Mouse (Mus musculus) myocyte (in vitro differentiated cells): ENCODE measurements at regions not wholly inside any gene's neighbourhood (a gene's known extent, or its start where the extent isn't known, plus 50 kb on each side); places are given as distances from the start of the nearest gene placed in this dataset.

ENCODE experiments used
- H3K27me3 ChIP-seq: one replicate; pipeline ENCODE4 v1.6.1; 2011; ENCODE audit not compliant: control insufficient read depth, insufficient read depth, insufficient read length
- H3K36me3 ChIP-seq: one replicate; pipeline ENCODE4 v1.6.1; 2011; ENCODE audit not compliant: control insufficient read depth, insufficient read depth
- H3K4me2 ChIP-seq: one replicate; pipeline ENCODE4 v1.6.1; 2011; ENCODE audit warnings: low read depth, control low read depth
- H3K4me3 ChIP-seq: one replicate; pipeline ENCODE4 v1.5.1; 2011; ENCODE audit warnings: mild to moderate bottlenecking, control low read depth, moderate library complexity
- H3K79me2 ChIP-seq: one replicate; pipeline ENCODE4 v1.6.1; 2011; ENCODE audit not compliant: control insufficient read depth, insufficient read depth
- H3ac ChIP-seq: one replicate; pipeline ENCODE4 v1.6.1; 2011; ENCODE audit not compliant: control insufficient read depth, insufficient read length
- CEBPB ChIP-seq: IDR thresholded peaks from 2 replicates; pipeline ENCODE4 v1.6.1; 2011; ENCODE audit warnings: mild to moderate bottlenecking, moderate library complexity; ENCODE audit not compliant: poor library complexity, insufficient read depth, severe bottlenecking
- E2F4 ChIP-seq: IDR thresholded peaks from one replicate; pipeline ENCODE4 v1.6.1; 2011; ENCODE audit warnings: mild to moderate bottlenecking, control low read depth, moderate library complexity; ENCODE audit not compliant: insufficient read depth
- MAX ChIP-seq: IDR thresholded peaks from one replicate; pipeline ENCODE4 v1.6.1; 2011; ENCODE audit warnings: low read depth, mild to moderate bottlenecking, control low read depth
- MYOD1 ChIP-seq, 3 experiments: IDR thresholded peaks; one replicate each; pipeline ENCODE4 v1.6.1; 2011; ENCODE audit warnings: control low read depth in 2 of 3, low read depth in 2 of 3, mild to moderate bottlenecking in 2 of 3, moderate library complexity in 1 of 3; ENCODE audit not compliant: insufficient read length in 2 of 3, control insufficient read depth in 1 of 3
- MYOG ChIP-seq, 3 experiments: IDR thresholded peaks; one replicate each; pipeline ENCODE4 v1.6.1; 2011; ENCODE audit warnings: control low read depth in 2 of 3, low read depth in 2 of 3, mild to moderate bottlenecking in 2 of 3; ENCODE audit not compliant: insufficient read length in 2 of 3, control insufficient read depth in 1 of 3, insufficient read depth in 1 of 3
- POLR2A ChIP-seq: IDR thresholded peaks from one replicate; pipeline ENCODE4 v1.6.1; 2011; ENCODE audit warnings: low read depth, mild to moderate bottlenecking, control low read depth, moderate library complexity; ENCODE audit not compliant: insufficient read length
- POLR2AphosphoS2 ChIP-seq: IDR thresholded peaks from one replicate; pipeline ENCODE4 v1.6.1; 2011; ENCODE audit warnings: low read depth, control low read depth; ENCODE audit not compliant: insufficient read length
- REST ChIP-seq: IDR thresholded peaks from one replicate; pipeline ENCODE4 v1.6.1; 2011; ENCODE audit warnings: mild to moderate bottlenecking, control low read depth, moderate library complexity; ENCODE audit not compliant: insufficient read depth, insufficient read length
- SRF ChIP-seq: IDR thresholded peaks from one replicate; pipeline ENCODE4 v1.6.1; 2011; ENCODE audit warnings: low read depth; ENCODE audit not compliant: control insufficient read depth, insufficient read length
- TCF12 ChIP-seq: IDR thresholded peaks from one replicate; pipeline ENCODE4 v1.6.1; 2011; ENCODE audit warnings: mild to moderate bottlenecking, control low read depth; ENCODE audit not compliant: poor library complexity, insufficient read depth, severe bottlenecking
- TCF3 ChIP-seq: IDR thresholded peaks from one replicate; pipeline ENCODE4 v1.6.1; 2011; ENCODE audit warnings: low read depth, control low read depth; ENCODE audit not compliant: insufficient read length
- USF1 ChIP-seq: IDR thresholded peaks from one replicate; pipeline ENCODE4 v1.6.1; 2011; ENCODE audit warnings: low read depth, mild to moderate bottlenecking, control low read depth, moderate library complexity

GRCm38 (mm10) chr3:61740088-61740487, 374.3 kb upstream of the B430305J03Rik start:
- no peak overlapping the region for H3ac ChIP-seq
- no peak for TF ChIP-seq USF1
- no peak for TF ChIP-seq E2F4
- TF ChIP-seq TCF3, result no peak
- no peak for TF ChIP-seq MYOD1 (IDR thresholded peaks at IDR 0.05; ENCODE audit: control insufficient read depth in 1 of 3, insufficient read length in 2 of 3, low read depth in 2 of 3)
- TF ChIP-seq CEBPB, result no peak
- TF ChIP-seq POLR2AphosphoS2, result no peak
- TF ChIP-seq REST, result no peak
- TF ChIP-seq SRF, result no peak
- no peak for TF ChIP-seq MAX
- TF ChIP-seq MYOG (IDR thresholded peaks at IDR 0.05; ENCODE audit: control insufficient read depth in 1 of 3, insufficient read depth in 1 of 3, insufficient read length in 2 of 3, low read depth in 2 of 3), result no peak
- TF ChIP-seq POLR2A, result no peak
- no peak for TF ChIP-seq TCF12
- H3K4me2 ChIP-seq, result no peak overlapping the region
- no peaks in the 10 kb centered on the region for H3K79me2 ChIP-seq
- no peaks in the 10 kb centered on the region for H3K27me3 ChIP-seq
- H3K4me3 ChIP-seq, result no peak overlapping the region
- H3K36me3 ChIP-seq, result no peaks in the 10 kb centered on the region

GRCm38 (mm10) chr3:61738528-61738927, 372.8 kb upstream of the B430305J03Rik start:
- Histone ChIP-seq H3K79me2 (no peaks in the 10 kb centered on the region), H3K36me3 (no peaks in the 10 kb centered on the region), H3K4me2 (no peak overlapping the region), H3K4me3 (no peak overlapping the region), H3ac (no peak overlapping the region), H3K27me3 (no peaks in the 10 kb centered on the region)
- TF ChIP-seq MYOD1 (IDR thresholded peaks at IDR 0.05; ENCODE audit: control insufficient read depth in 1 of 3, insufficient read length in 2 of 3, low read depth in 2 of 3), result no peak
- no peak for TF ChIP-seq MYOG (IDR thresholded peaks at IDR 0.05; ENCODE audit: control insufficient read depth in 1 of 3, insufficient read depth in 1 of 3, insufficient read length in 2 of 3, low read depth in 2 of 3)
- TF ChIP-seq CEBPB, result no peak
- TF ChIP-seq REST, result no peak

GRCm38 (mm10) chr3:61716785-61717184, 351.0 kb upstream of the B430305J03Rik start:
- Histone ChIP-seq H3K36me3 (no peaks in the 10 kb centered on the region), H3K27me3 (no peaks in the 10 kb centered on the region), H3K4me3 (no peak overlapping the region), H3K79me2 (no peaks in the 10 kb centered on the region), H3K4me2 (no peak overlapping the region), H3ac (no peak overlapping the region)
- TF ChIP-seq TCF3 (no peak), CEBPB (no peak), USF1 (no peak), POLR2AphosphoS2 (no peak), E2F4 (no peak), TCF12 (no peak), MYOG (IDR thresholded peaks at IDR 0.05; ENCODE audit: control insufficient read depth in 1 of 3, insufficient read depth in 1 of 3, insufficient read length in 2 of 3, low read depth in 2 of 3) (no peak), MYOD1 (IDR thresholded peaks at IDR 0.05; ENCODE audit: control insufficient read depth in 1 of 3, insufficient read length in 2 of 3, low read depth in 2 of 3) (no peak), POLR2A (no peak), SRF (no peak)

GRCm38 (mm10) chr3:61687933-61688705, 322.4 kb upstream of the B430305J03Rik start:
- H3K36me3 ChIP-seq, result no peaks in the 10 kb centered on the region
- no peak for TF ChIP-seq MYOD1 (IDR thresholded peaks at IDR 0.05; ENCODE audit: control insufficient read depth in 1 of 3, insufficient read length in 2 of 3, low read depth in 2 of 3)
- no peak for TF ChIP-seq SRF
- no peak for TF ChIP-seq USF1
- TF ChIP-seq CEBPB, result no peak
- no peak for TF ChIP-seq POLR2AphosphoS2
- no peak for TF ChIP-seq POLR2A
- no peak for TF ChIP-seq MYOG (IDR thresholded peaks at IDR 0.05; ENCODE audit: control insufficient read depth in 1 of 3, insufficient read depth in 1 of 3, insufficient read length in 2 of 3, low read depth in 2 of 3)
- no peak for TF ChIP-seq TCF3
- TF ChIP-seq TCF12, result no peak
- TF ChIP-seq E2F4, result no peak
- TF ChIP-seq REST, result no peak
- TF ChIP-seq MAX, result no peak

More at GRCm38 (mm10) chr3:61687933-61688705, 322.4 kb upstream of the B430305J03Rik start:
- H3K27me3 ChIP-seq, result no peaks in the 10 kb centered on the region
- H3K79me2 ChIP-seq, result no peaks in the 10 kb centered on the region
- no peak overlapping the region for H3ac ChIP-seq
- no peak overlapping the region for H3K4me3 ChIP-seq
- peak overlapping the region; percentile 38 for H3K4me2 ChIP-seq
